Mouse (Mus musculus): ENCODE data around the gene Lrrfip1.

- TF ChIP-seq MAX (IDR thresholded peaks at IDR 0.05) (no peak), CTCF (IDR thresholded peaks at IDR 0.05; ENCODE audit: control insufficient read depth, insufficient read depth, insufficient read length) (no peak)
Measured at GRCm38 (mm10) chr1:91001101-91001500, 2.6 kb downstream of the Lrrfip1 start.

Data from C2C12 (cell line).